Mouse (Mus musculus) CH12.LX (cell line): ENCODE data around the gene Atp8a2. TPM values are rescaled to one million over a fixed set of nuclear protein-coding genes. Genes with fewer than 3 reads are reported as not detected.
A peak's percentile ranks its signal among the peaks of the same experiment; 100 is the strongest.

Experiments
- DNase-seq: peaks from one replicate; pipeline ENCODE4 v3.0.0-alpha.2; 2013; ENCODE audit errors: extremely low read depth
- H3K27ac ChIP-seq: 2 replicates; pipeline ENCODE4 v1.5.1; 2012; ENCODE audit warnings: low read depth, mild to moderate bottlenecking, control low read depth, moderate library complexity; ENCODE audit not compliant: insufficient read depth
- H3K27me3 ChIP-seq: replicated peaks from 2 replicates; pipeline ENCODE3; 2012; ENCODE audit warnings: inconsistent platforms
- H3K36me3 ChIP-seq, 2 experiments: replicated peaks in 1 of 2; 2 replicates each; pipeline versions ENCODE3 to v1.6.1; 2012; ENCODE audit warnings: inconsistent platforms in 1 of 2, low read length in 1 of 2, mild to moderate bottlenecking in 1 of 2, mixed read lengths in 1 of 2, moderate library complexity in 1 of 2; ENCODE audit not compliant: control insufficient read depth in 1 of 2, insufficient read depth in 1 of 2
- H3K4me1 ChIP-seq, 2 experiments: 2 replicates each; pipeline ENCODE4 v1.6.1; 2012; ENCODE audit warnings: inconsistent platforms in 1 of 2, moderate library complexity in 1 of 2; ENCODE audit not compliant: insufficient read depth in 2 of 2, control insufficient read depth in 1 of 2
- H3K4me2 ChIP-seq: 2 replicates; pipeline ENCODE4 v1.6.1; 2012; ENCODE audit warnings: low read depth, mild to moderate bottlenecking, control low read depth; ENCODE audit not compliant: poor library complexity, insufficient read depth, severe bottlenecking
- H3K4me3 ChIP-seq, 3 experiments: fragments of 150-350 bp in 1 of 3; sonication (generic) in 1 of 3; replicated peaks in 1 of 3; 2 replicates each; pipeline versions ENCODE3 to v1.5.1; 2011 to 2012; ENCODE audit warnings: low read depth in 2 of 3, low read length in 2 of 3, mild to moderate bottlenecking in 2 of 3, moderate library complexity in 2 of 3, control low read depth in 1 of 3, improper control_type of control experiment in 1 of 3, inconsistent platforms in 1 of 3, mixed read lengths in 1 of 3; ENCODE audit not compliant: poor library complexity in 1 of 3
- H3K79me2 ChIP-seq: replicated peaks from 2 replicates; pipeline ENCODE4 v1.6.1; 2012; ENCODE audit warnings: mild to moderate bottlenecking, moderate library complexity; ENCODE audit not compliant: control insufficient read depth, poor library complexity, insufficient read depth, severe bottlenecking; ENCODE audit errors: extremely low read depth
- H3K9ac ChIP-seq: 2 replicates; pipeline ENCODE4 v1.6.1; 2012; ENCODE audit warnings: low read depth, mild to moderate bottlenecking, control low read depth, moderate library complexity; ENCODE audit not compliant: insufficient read depth
- H3K9me3 ChIP-seq: replicated peaks from 2 replicates; pipeline ENCODE3; 2012; ENCODE audit warnings: low read length, inconsistent platforms, mixed read lengths
- CHD1 ChIP-seq: IDR thresholded peaks from 2 replicates; pipeline ENCODE4 v1.6.1; 2012; ENCODE audit warnings: low read depth, low read length, improper control_type of control experiment, inconsistent platforms
- CHD2 ChIP-seq: IDR thresholded peaks from 2 replicates; pipeline ENCODE4 v1.6.1; 2011; ENCODE audit warnings: low read length, improper control_type of control experiment
- CTCF ChIP-seq, 2 experiments: IDR thresholded peaks in 1 of 2; conservative IDR thresholded peaks in 1 of 2; 2 replicates each; pipeline ENCODE4 v1.5.1; 2011 to 2012; ENCODE audit warnings: low read depth in 2 of 2, low read length in 2 of 2, improper control_type of control experiment in 1 of 2, inconsistent platforms in 1 of 2, mild to moderate bottlenecking in 1 of 2, moderate library complexity in 1 of 2
- E2F4 ChIP-seq: IDR thresholded peaks from 2 replicates; pipeline ENCODE4 v1.6.1; 2011; ENCODE audit warnings: low read depth, low read length, improper control_type of control experiment; ENCODE audit not compliant: insufficient replicate concordance
- ELF1 ChIP-seq: IDR thresholded peaks from 2 replicates; pipeline ENCODE4 v1.6.1; 2014; ENCODE audit warnings: low read depth, mild to moderate bottlenecking, inconsistent platforms, low read length, improper control_type of control experiment
- ETS1 ChIP-seq: conservative IDR thresholded peaks from 2 replicates; pipeline ENCODE4 v1.6.1; 2012; ENCODE audit warnings: low read depth, mild to moderate bottlenecking, inconsistent platforms, low read length, improper control_type of control experiment, moderate library complexity
- GABPA ChIP-seq: IDR thresholded peaks from 2 replicates; pipeline ENCODE4 v1.6.1; 2012; ENCODE audit warnings: low read depth, low read length, improper control_type of control experiment, inconsistent platforms; ENCODE audit not compliant: insufficient replicate concordance
- IRF4 ChIP-seq: IDR thresholded peaks from 2 replicates; pipeline ENCODE4 v1.6.1; 2014; ENCODE audit warnings: low read depth, mild to moderate bottlenecking, inconsistent platforms, low read length, improper control_type of control experiment
- JUN ChIP-seq: IDR thresholded peaks from 2 replicates; pipeline ENCODE4 v1.6.1; 2011; ENCODE audit warnings: low read depth, mild to moderate bottlenecking, low read length, improper control_type of control experiment, moderate library complexity; ENCODE audit not compliant: insufficient read depth
- JUND ChIP-seq: conservative IDR thresholded peaks from 2 replicates; pipeline ENCODE4 v1.6.1; 2011; ENCODE audit warnings: low read depth, low read length, improper control_type of control experiment
- KAT2A ChIP-seq: IDR thresholded peaks from 2 replicates; pipeline ENCODE4 v1.6.1; 2012; ENCODE audit warnings: low read length, improper control_type of control experiment, inconsistent platforms; ENCODE audit not compliant: insufficient replicate concordance
- MAZ ChIP-seq: IDR thresholded peaks from 2 replicates; pipeline ENCODE4 v1.6.1; 2012; ENCODE audit warnings: low read depth, mild to moderate bottlenecking, inconsistent platforms, low read length, improper control_type of control experiment, moderate library complexity
- MYC ChIP-seq: IDR thresholded peaks from 2 replicates; pipeline ENCODE4 v1.6.1; 2011; ENCODE audit warnings: low read depth, mild to moderate bottlenecking, improper control_type of control experiment, low read length
- NELFE ChIP-seq: IDR thresholded peaks from 2 replicates; pipeline ENCODE4 v1.6.1; 2011; ENCODE audit warnings: low read depth, low read length, improper control_type of control experiment
- NRF1 ChIP-seq: IDR thresholded peaks from 2 replicates; pipeline ENCODE4 v1.6.1; 2014; ENCODE audit warnings: low read depth, mild to moderate bottlenecking, inconsistent platforms, low read length, improper control_type of control experiment, moderate library complexity
- PAX5 ChIP-seq: IDR thresholded peaks from 2 replicates; pipeline ENCODE4 v1.6.1; 2012; ENCODE audit warnings: low read length, inconsistent platforms, mixed read lengths
- POLR2A ChIP-seq: IDR thresholded peaks from 2 replicates; pipeline ENCODE4 v1.6.1; 2011; ENCODE audit warnings: low read depth, mild to moderate bottlenecking, improper control_type of control experiment, low read length
- POLR2AphosphoS2 ChIP-seq: IDR thresholded peaks from 2 replicates; pipeline ENCODE4 v1.6.1; 2011; ENCODE audit warnings: low read depth, low read length, improper control_type of control experiment
- RCOR1 ChIP-seq: conservative IDR thresholded peaks from 2 replicates; pipeline ENCODE4 v1.6.1; 2012; ENCODE audit warnings: low read depth, mild to moderate bottlenecking, inconsistent platforms, low read length, improper control_type of control experiment
- TBP ChIP-seq: conservative IDR thresholded peaks from 2 replicates; pipeline ENCODE4 v1.6.1; 2011; ENCODE audit warnings: low read depth, low read length, improper control_type of control experiment
- TCF12 ChIP-seq: IDR thresholded peaks from 2 replicates; pipeline ENCODE4 v1.6.1; 2014; ENCODE audit warnings: low read depth, mild to moderate bottlenecking, inconsistent platforms, low read length, improper control_type of control experiment
- ZC3H11A ChIP-seq: IDR thresholded peaks from 2 replicates; pipeline ENCODE4 v1.6.1; 2012; ENCODE audit warnings: low read depth, mild to moderate bottlenecking, inconsistent platforms, low read length, improper control_type of control experiment
- ZKSCAN1 ChIP-seq: IDR thresholded peaks from 2 replicates; pipeline ENCODE4 v1.6.1; 2012; ENCODE audit warnings: low read depth, inconsistent platforms, low read length, improper control_type of control experiment, borderline replicate concordance
- ZMIZ1 ChIP-seq: IDR thresholded peaks from 2 replicates; pipeline ENCODE4 v1.6.1; 2012; ENCODE audit warnings: low read depth, mild to moderate bottlenecking, inconsistent platforms, low read length, improper control_type of control experiment
- ZNF384 ChIP-seq: IDR thresholded peaks from 2 replicates; pipeline ENCODE4 v1.6.1; 2012; ENCODE audit warnings: low read depth, low read length, improper control_type of control experiment, inconsistent platforms
- dilution Hi-C: fragments of 300-500 bp; cut with MboI; formaldehyde crosslinking; loops from 2 replicates; pipeline ENCODE4 v1.14.3; 2020; ENCODE audit warnings: low sequenced_read_pairs; ENCODE audit not compliant: extremely low pct_unique_long_range_greater_than_20kb, extremely low pct_ligation_motif_present
- in situ Hi-C: fragments of 300-500 bp; cut with MboI; formaldehyde crosslinking; loops from 3 replicates; pipeline ENCODE4 v1.14.3; 2019; ENCODE audit warnings: low sequenced_read_pairs, low pct_ligation_motif_present, low pct_unique_long_range_greater_than_20kb, mixed read lengths
- polyA plus RNA-seq: library from polyadenylated mRNA; unstranded; fragments of >175 nt; gene quantifications from 2 replicates; pipeline ENCODE4 v1.2.1, GENCODE M21; 2012; ENCODE audit warnings: low read depth; ENCODE audit not compliant: insufficient read length
- total RNA-seq, 2 experiments: library from RNA; depleted of rRNA; stranded (reverse); fragments of 300-350 nt in 1 of 2; fragments of >200 nt in 1 of 2; gene quantifications; 2 replicates each; pipeline ENCODE4 v1.2.3; 2012 to 2014

Gene Atp8a2
- total and polyA plus RNA-seq, 3 experiments: 0.15 to 0.29 (median 0.21) TPM

- H3K4me3 ChIP-seq: no peak overlapping the region
- no peak for TF ChIP-seq POLR2A
- TF ChIP-seq ZC3H11A: no peak
- no peak for TF ChIP-seq ZMIZ1
- TF ChIP-seq JUN: no peak
- TF ChIP-seq ZKSCAN1: no peak
- TF ChIP-seq GABPA: no peak
- TF ChIP-seq ZNF384: no peak
- no peak for TF ChIP-seq NELFE
- TF ChIP-seq PAX5: no peak
- TF ChIP-seq CHD2: no peak
- no peak for TF ChIP-seq IRF4
- no peak for TF ChIP-seq MAZ
- no peak for TF ChIP-seq E2F4
- TF ChIP-seq CTCF (conservative IDR thresholded peaks at IDR 0.05 in 1 of 2, IDR thresholded peaks at IDR 0.05 in 1 of 2; ENCODE audit: low read depth in 2 of 2, low read length in 2 of 2): no peak
- TF ChIP-seq NRF1: no peak
- TF ChIP-seq, all 38 proteins: peak for 0
- H3K4me2 ChIP-seq: no peak overlapping the region
- H3K9me3 ChIP-seq: peaks cover 6% of the 10 kb centered on the region
- peaks cover 0 to 27% of the 10 kb centered on the region in 2 experiments; a peak in 2 of 4 replicates for H3K4me1 ChIP-seq
- H3K27ac ChIP-seq: no peak overlapping the region
- in situ Hi-C loops: no loop called here
- no peaks in the 10 kb centered on the region for H3K27me3 ChIP-seq
- H3K36me3 ChIP-seq: no peaks in the 10 kb centered on the region
- peak; percentile 24 for DNase-seq
- H3K9ac ChIP-seq: no peak overlapping the region
- H3K79me2 ChIP-seq: no peaks in the 10 kb centered on the region
- dilution Hi-C loops: no loop called here
Observed at GRCm38 (mm10) chr14:60188201-60188825, 8.7 kb downstream of the Atp8a2 start.

- H3K9ac ChIP-seq: no peak overlapping the region
- TF ChIP-seq NRF1 (no peak), PAX5 (no peak)
- no peak overlapping the region for H3K4me3 ChIP-seq
- no peak overlapping the region for H3K4me2 ChIP-seq
- H3K9me3 ChIP-seq: no peaks in the 10 kb centered on the region
- H3K27me3 ChIP-seq: no peaks in the 10 kb centered on the region
- in situ Hi-C loops: no loop called here
- dilution Hi-C loops: no loop called here
- no peaks in the 10 kb centered on the region for H3K79me2 ChIP-seq
- H3K36me3 ChIP-seq: no peaks in the 10 kb centered on the region
- no peak overlapping the region for H3K27ac ChIP-seq
- H3K4me1 ChIP-seq: no peaks in the 10 kb centered on the region
- no peak for DNase-seq
Observed at GRCm38 (mm10) chr14:60181306-60181705, 15.7 kb downstream of the Atp8a2 start.

- H3K79me2 ChIP-seq: no peaks in the 10 kb centered on the region
- no peak for DNase-seq
- H3K27me3 ChIP-seq: no peaks in the 10 kb centered on the region
- no peaks in the 10 kb centered on the region for H3K9me3 ChIP-seq
- H3K9ac ChIP-seq: no peak overlapping the region
- in situ Hi-C loops: no loop called here
- no peak overlapping the region for H3K4me2 ChIP-seq
- dilution Hi-C loops: no loop called here
- H3K27ac ChIP-seq: no peak overlapping the region
- H3K36me3 ChIP-seq: no peaks in the 10 kb centered on the region
- no peak overlapping the region for H3K4me3 ChIP-seq
- H3K4me1 ChIP-seq: no peaks in the 10 kb centered on the region
- no peak for TF ChIP-seq IRF4
- TF ChIP-seq TCF12: no peak
- TF ChIP-seq ETS1: no peak
- TF ChIP-seq ELF1: no peak
- no peak for TF ChIP-seq NELFE
- no peak for TF ChIP-seq POLR2AphosphoS2
- no peak for TF ChIP-seq KAT2A
- TF ChIP-seq CTCF (conservative IDR thresholded peaks at IDR 0.05 in 1 of 2, IDR thresholded peaks at IDR 0.05 in 1 of 2; ENCODE audit: low read depth in 2 of 2, low read length in 2 of 2): no peak
- TF ChIP-seq ZC3H11A: no peak
- no peak for TF ChIP-seq CHD2
- TF ChIP-seq MYC: no peak
- no peak for TF ChIP-seq POLR2A
- TF ChIP-seq CHD1: no peak
- TF ChIP-seq PAX5: no peak
- TF ChIP-seq RCOR1: no peak
- TF ChIP-seq TBP: no peak
- no peak for TF ChIP-seq JUND
- TF ChIP-seq MAZ: no peak
Observed at GRCm38 (mm10) chr14:60178571-60178955, 18.4 kb downstream of the Atp8a2 start.
